Mouse (Mus musculus): ENCODE data around the gene Sf3b3. TPM values are rescaled to one million over a fixed set of nuclear protein-coding genes. Genes with fewer than 3 reads are reported as not detected.
"Not testable (repeated sequence)": the region's sequence is repeated elsewhere in the genome, so short reads cannot be mapped to it uniquely, and the experiment has no call there.

Gene Sf3b3
- total RNA-seq, 2 experiments from 2014 or later: 56.3 to 63.0 TPM

- DNase-seq (ENCODE audit: low spot score in 2 of 2): peak in 1 of 2 experiments; percentile 64
Measured at GRCm38 (mm10) chr8:110808495-110809472, 37.8 kb downstream of the Sf3b3 start.

GRCm38 (mm10) chr8:110806146-110806545, 40.4 kb downstream of the Sf3b3 start:
- DNase-seq (ENCODE audit: low spot score in 2 of 2): no peak

GRCm38 (mm10) chr8:110805669-110806068, 40.9 kb downstream of the Sf3b3 start, which contains the start of gene Il34:
Gene Il34, minus strand, starts transcription at chr8:110805924.
- DNase-seq (ENCODE audit: low spot score in 2 of 2): no peak

DNA sequence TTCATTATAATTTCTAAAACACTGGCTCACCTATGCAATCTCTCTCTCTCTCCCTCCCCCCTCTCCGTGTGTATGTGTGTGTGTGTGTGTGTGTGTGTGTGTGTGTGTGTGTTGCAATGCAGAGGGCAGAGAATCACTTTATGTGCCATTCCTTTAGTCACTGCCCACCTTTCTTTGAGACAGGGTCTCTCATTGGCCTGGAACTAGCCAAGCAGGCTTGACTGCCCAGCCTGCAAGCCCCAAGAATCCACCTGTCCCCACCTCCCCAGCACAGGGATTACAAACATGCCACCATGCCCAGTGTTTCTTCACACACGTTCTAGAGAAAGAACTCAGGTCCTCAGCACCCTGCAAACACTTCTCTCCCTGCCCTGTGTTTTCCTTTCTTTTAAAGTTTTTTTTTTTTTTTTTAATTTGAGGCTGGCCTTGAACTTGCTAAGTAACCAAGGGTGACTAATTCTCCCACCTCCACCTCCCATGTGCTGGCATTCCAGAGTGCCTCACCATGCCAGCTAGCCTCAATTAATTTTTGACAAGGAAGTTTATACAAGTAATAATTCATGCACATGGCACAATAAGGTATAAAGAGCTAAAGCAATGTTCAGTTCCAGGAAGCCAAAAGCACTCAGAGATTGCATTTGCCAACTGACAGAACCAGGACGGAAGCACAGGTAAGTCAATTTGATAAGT, 41.6 kb downstream of the Sf3b3 start:
- DNase-seq (ENCODE audit: low spot score in 2 of 2): no peak

GRCm38 (mm10) chr8:110803856-110804255, 42.7 kb downstream of the Sf3b3 start:
- DNase-seq (ENCODE audit: low spot score in 2 of 2): no peak

DNA sequence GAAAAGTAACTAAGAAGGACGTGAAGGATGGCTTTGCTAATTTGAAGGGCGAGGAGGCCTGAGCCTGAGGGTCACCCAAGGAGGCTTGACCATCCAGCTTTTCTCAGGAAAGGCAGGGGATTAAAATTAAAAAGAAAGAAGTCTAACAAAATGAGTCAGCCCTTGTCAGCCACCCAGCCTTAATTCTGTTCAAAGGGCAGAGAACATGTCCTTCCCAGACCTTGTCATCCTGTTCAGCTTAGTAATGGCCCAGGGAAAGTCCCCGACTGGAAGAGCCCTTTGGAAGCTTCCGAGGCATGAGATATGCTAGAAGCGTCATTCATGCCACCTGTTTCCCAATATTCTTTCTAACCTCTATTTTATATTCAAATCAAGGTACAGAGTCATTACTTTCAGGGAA, 43.6 kb downstream of the Sf3b3 start:
- DNase-seq (ENCODE audit: low spot score in 2 of 2): no peak

DNA sequence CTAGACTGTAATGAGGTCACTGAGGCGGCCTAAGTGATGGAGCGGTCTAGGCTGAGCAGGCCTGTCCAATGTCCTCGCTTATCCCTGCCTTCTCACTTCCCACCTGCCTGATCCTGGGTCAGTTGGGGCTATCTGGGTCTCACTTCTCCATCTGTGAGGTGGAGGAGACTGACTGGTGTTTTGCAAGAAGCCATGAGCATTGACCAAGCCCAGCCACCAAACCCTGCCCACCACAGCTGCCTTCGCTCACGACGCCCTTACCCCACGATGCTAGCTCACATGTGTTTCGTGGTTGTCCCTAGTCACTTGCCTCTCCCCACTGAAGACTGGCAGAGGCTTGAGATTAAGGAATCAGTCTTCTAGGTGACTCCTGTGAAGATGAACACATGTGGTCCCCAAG, 49.5 kb downstream of the Sf3b3 start:
- DNase-seq (ENCODE audit: low spot score in 2 of 2): no peak

DNA sequence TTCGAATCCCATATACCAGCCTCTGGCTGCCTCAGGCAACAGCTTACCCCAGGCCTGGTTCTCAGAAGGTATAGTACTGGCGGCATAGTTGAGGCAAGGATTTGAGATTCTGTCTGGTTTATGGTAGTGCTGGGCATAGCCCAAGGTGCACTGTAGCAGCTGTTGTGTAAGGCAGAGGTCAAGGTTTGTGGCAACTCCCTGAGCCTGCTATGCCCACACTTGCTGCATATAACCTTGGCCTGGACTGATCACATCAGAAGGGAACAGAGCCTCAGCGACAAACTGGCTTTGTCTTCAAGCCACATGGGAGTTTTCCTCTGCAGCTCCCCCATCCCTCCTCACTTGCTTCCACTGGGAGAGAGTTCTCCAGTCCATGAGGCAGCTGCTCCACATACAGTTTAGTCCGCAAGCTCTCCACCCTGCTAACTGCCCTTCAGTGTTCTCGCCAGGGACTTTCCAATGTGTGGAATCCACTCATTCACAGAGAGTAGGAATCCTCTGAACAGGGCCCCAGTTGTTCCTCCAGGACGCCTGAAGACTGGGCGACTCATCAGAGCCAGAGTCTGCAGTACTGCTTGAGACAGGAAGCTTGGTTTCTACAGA, 52.1 kb downstream of the Sf3b3 start:
- DNase-seq (ENCODE audit: low spot score in 2 of 2): no peak

GRCm38 (mm10) chr8:110793936-110794335, 52.7 kb downstream of the Sf3b3 start:
- DNase-seq (ENCODE audit: low spot score in 2 of 2): no peak

GRCm38 (mm10) chr8:110793511-110793910, 53.1 kb downstream of the Sf3b3 start:
- DNase-seq (ENCODE audit: low spot score in 2 of 2): no peak

- DNase-seq (ENCODE audit: low spot score in 2 of 2): peak in 1 of 2 experiments; percentile 53
Measured at GRCm38 (mm10) chr8:110792574-110793200, 53.9 kb downstream of the Sf3b3 start.

GRCm38 (mm10) chr8:110791164-110791563, 55.4 kb downstream of the Sf3b3 start:
- DNase-seq (ENCODE audit: low spot score in 2 of 2): no peak

DNA sequence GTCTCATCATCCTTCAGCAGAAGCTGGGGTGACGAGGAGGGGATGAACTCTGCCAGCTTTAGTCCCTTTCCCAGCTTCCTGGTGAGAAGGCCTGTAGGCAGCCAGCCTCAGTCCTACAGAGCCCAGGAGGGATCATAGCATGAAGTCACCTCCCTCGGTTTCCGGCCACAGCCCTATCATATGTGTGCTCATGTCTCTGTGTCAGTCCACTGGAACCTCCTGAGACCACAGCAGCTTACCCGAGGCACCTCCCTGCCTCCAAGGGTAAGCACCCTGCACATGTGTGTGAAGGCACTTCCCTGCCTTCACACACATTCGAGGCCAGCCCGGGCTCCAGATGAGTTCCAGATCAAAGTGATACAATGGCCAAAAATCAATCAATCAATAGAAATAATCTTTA, 56.3 kb downstream of the Sf3b3 start:
- no peak for DNase-seq (ENCODE audit: low spot score in 2 of 2)

DNA sequence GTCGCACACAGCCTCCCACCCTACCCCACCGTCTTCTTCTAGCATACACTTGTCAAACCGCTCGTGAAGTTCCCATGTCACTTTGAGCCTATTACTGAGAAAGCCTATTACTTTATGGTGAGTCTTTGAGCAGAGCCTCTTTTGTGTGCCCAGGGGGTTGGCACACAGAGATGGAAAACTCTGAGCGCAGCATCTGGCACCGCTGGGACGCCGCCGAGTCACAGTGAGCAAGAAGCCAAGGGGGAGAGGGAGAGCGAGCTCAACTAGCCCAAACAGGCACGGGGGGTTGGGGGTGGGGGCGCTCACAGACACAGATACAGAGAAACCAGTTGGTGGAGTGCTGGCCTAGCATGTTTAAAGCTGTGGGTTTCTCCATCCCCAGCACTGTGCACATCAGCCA, 57.0 kb downstream of the Sf3b3 start:
- peak in 1 of 2 experiments; percentile 59 for DNase-seq (ENCODE audit: low spot score in 2 of 2)

DNA sequence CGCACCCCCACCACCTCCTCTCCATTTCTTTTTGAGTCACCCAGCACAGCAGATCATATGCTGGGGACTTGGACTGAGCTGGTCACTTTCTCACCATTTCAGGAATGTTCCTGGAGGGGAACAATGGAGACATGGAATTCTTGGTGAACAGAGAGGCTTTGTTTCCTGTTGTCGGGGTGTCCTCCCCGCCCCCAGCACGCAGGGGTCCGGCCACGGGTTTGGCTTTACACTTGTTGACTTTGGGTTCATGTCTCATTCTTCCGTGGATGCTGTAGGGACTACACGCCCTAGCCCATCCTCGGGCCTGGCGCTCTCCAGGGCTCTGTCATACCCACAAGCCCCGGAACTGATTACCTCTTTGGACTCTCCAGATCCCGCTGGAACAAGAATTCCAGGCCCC, 57.6 kb downstream of the Sf3b3 start:
- DNase-seq (ENCODE audit: low spot score in 2 of 2): no peak

DNA sequence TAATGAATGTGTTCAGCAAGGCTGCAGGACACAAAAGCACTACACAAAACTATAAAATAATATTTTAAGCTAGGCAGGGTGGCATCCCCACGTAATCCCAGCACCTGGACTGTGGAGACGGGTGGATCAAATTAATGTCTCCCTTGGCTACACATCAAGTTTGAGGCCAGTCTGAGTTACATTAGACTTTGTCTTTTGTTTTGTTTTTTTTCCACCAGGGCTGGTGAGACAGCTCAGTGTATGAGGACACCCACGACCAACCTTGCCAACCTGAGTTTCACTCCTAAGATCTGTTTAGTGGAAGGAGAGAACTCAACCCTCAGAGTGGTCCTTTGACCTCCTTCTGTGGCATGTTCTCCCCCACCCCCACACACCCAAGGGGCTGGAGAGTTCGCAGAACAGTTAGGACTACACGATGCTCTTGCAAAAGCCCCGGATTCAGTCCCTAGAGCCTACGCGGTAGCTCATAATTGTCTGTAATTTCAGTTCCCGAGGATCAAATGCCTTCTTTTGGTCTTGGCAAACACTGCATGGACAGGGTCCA, 59.1 kb downstream of the Sf3b3 start:
- DNase-seq (ENCODE audit: low spot score in 2 of 2): no peak

- DNase-seq (ENCODE audit: low spot score in 2 of 2): no peak
Measured at GRCm38 (mm10) chr8:110786934-110787333, 59.7 kb downstream of the Sf3b3 start.

DNA sequence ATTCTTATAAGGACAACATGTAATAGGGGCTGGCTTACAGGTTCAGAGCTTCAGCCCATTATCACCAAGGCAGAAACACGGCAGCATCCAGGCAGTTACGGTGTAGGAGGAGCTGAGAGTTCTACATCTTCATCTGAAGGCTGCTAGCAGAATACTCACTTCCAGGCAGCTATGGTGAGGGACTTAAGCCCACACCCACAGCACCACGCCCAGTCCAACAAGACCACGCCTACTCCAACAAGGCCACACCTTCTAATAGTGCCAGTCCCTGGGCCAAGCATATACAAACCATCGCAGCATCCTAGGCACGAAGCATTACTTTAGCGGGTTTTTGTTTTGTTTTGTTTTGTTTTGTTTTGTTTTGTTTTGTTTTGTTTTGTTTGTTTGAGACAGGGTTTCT, 60.1 kb downstream of the Sf3b3 start:
- DNase-seq (ENCODE audit: low spot score in 2 of 2): not testable (repeated sequence)

GRCm38 (mm10) chr8:110785366-110785765, 61.2 kb downstream of the Sf3b3 start:
- DNase-seq (ENCODE audit: low spot score in 2 of 2): no peak

DNA sequence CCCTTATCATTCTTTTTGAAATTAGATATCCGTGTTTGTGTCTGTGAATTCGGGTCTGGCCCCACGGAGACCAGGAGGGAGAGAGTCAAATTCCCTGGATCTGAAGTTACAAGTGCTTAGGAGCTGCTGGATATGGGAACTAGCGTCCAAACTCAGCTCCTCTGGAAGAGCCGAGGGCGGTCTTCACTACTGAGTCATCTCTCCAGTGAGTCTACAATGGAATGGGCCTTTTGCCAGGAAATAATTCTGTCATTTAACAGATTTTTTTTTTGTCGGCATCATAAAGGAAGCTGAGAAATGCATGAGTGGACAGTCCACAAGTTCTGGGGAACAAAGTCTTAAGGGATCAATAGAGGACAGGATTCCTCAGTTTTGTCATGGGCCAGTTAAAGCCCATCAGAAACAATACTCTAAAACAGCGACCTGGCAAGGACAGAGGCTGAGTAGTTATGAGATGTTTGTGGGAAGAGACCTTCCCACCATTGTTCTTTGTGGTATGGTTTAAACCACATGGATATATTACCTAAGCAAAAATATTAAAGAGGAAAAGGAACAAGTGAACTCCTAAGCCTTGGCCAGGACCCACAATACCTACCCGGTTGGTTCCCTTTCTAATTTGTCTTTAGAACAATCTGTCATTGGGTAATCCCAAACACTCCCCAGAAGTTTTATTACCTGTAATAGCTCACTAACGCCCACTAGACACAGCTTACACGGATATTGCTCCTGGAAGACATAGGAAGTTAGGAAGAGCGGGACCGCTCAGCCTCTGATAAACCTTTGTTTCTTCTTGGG, 66.5 kb downstream of the Sf3b3 start:
- no peak for DNase-seq (ENCODE audit: low spot score in 2 of 2)

All from gastrocnemius, postnatal 4 days (tissue).